Mouse (Mus musculus): ENCODE measurements around the gene Gm17651. TPM values are rescaled to one million over a fixed set of nuclear protein-coding genes. Genes with fewer than 3 reads are reported as not detected.

Gene Gm17651
- total RNA-seq, 2 experiments from 2014 or later = not detected

GRCm38 (mm10) chr3:97649469-97649868 lies 25.0 kb downstream of the Gm17651 start:
- intact Hi-C loops (cut with DNase I) = no loop called here
- Histone ChIP-seq H3K27ac (no peak overlapping the region), H3K4me3 (no peak overlapping the region)
- no peak for TF ChIP-seq CTCF (IDR thresholded peaks at IDR 0.05)
- no peak for DNase-seq (ENCODE audit: extremely low spot score in 1 of 2, low spot score in 2 of 2)

DNA sequence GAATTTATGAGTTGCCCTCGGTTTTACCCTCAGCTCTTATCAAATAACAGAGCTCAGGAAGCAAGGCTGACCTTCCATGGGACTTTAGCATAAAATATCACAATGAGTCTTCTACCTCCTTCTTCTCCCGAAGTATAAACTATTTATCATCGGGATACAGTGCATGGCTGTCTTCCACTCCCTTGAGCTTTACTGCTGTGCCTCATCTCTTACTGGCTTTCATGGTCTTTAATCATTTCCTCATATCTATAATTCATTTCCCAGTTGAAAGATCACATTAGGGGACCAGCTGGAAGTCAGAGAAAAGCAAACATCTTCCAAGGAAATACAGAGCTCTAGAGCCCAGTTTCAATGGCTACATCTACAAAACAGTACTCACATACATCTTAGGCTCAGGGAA lies 25.5 kb downstream of the Gm17651 start:
- DNase-seq (ENCODE audit: extremely low spot score in 1 of 2, low spot score in 2 of 2) = no peak
- H3K27ac ChIP-seq = no peak overlapping the region
- H3K4me3 ChIP-seq = no peak overlapping the region
- intact Hi-C loops (cut with DNase I) = no loop called here
- TF ChIP-seq CTCF (IDR thresholded peaks at IDR 0.05) = no peak

- no peak overlapping the region for H3K4me3 ChIP-seq
- no peak for DNase-seq (ENCODE audit: extremely low spot score in 1 of 2, low spot score in 2 of 2)
- TF ChIP-seq CTCF (IDR thresholded peaks at IDR 0.05) = no peak
- no peak overlapping the region for H3K27ac ChIP-seq
- intact Hi-C loops (cut with DNase I) = no loop called here
Observed at GRCm38 (mm10) chr3:97648518-97648917, 26.0 kb downstream of the Gm17651 start.

GRCm38 (mm10) chr3:97642001-97642400 lies 32.5 kb downstream of the Gm17651 start:
- Histone ChIP-seq H3K27ac (no peak overlapping the region), H3K4me3 (no peak overlapping the region)
- no peak for TF ChIP-seq CTCF (IDR thresholded peaks at IDR 0.05)
- DNase-seq (ENCODE audit: extremely low spot score in 1 of 2, low spot score in 2 of 2) = no peak
- intact Hi-C loops (cut with DNase I) = no loop called here

DNA sequence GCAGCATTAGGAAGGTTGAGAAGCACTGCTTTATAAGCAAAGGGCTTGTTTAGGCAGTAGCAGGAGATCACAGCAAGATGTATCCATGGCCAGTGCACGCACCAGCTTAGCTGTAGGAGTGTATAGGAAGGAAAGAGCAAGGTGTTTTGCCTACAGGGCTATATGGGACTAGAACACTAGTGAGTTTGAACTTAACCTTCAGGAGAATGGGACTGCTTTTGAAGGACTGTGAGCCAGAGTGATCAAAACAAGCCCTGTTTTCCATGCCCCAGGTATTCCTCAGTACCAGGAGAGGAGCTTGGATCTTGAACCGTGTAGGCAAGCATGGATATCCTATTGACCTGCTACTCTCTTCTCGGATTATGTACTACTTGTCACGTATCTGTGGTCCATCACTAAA lies 33.1 kb downstream of the Gm17651 start:
- H3K27ac ChIP-seq = no peak overlapping the region
- intact Hi-C loops (cut with DNase I) = no loop called here
- no peak for DNase-seq (ENCODE audit: extremely low spot score in 1 of 2, low spot score in 2 of 2)
- H3K4me3 ChIP-seq = no peak overlapping the region
- no peak for TF ChIP-seq CTCF (IDR thresholded peaks at IDR 0.05)

GRCm38 (mm10) chr3:97634288-97634761 lies 40.2 kb downstream of the Gm17651 start:
- Histone ChIP-seq H3K27ac (no peak overlapping the region), H3K4me3 (no peak overlapping the region)
- no peak for DNase-seq (ENCODE audit: extremely low spot score in 1 of 2, low spot score in 2 of 2)
- intact Hi-C loops (cut with DNase I) = no loop called here
- no peak; the same call in 1 of the 2 replicates for TF ChIP-seq CTCF (IDR thresholded peaks at IDR 0.05)

DNA sequence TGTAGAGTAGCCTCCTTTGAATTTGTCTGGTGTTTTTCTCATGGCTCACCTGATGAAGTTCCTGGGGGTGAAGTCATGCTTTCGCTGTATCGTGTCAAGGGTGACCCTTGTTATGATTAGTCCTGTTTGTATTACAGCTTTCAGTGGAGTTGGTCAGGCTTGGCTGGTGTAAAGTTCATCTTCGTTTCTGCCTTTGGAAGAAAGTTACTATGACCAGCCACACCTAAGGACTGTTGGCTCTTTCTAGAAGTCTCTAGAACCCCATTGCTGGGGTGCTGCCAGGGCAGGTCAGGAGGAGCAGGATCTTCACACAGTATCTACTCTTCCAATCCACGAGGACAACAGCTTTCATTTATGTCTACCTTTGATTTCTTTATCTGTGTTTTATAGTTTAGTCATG lies 41.0 kb downstream of the Gm17651 start:
- intact Hi-C loops (cut with DNase I) = no loop called here
- TF ChIP-seq CTCF (IDR thresholded peaks at IDR 0.05) = no peak
- H3K27ac ChIP-seq = no peak overlapping the region
- DNase-seq (ENCODE audit: extremely low spot score in 1 of 2, low spot score in 2 of 2) = no peak
- no peak overlapping the region for H3K4me3 ChIP-seq

DNA sequence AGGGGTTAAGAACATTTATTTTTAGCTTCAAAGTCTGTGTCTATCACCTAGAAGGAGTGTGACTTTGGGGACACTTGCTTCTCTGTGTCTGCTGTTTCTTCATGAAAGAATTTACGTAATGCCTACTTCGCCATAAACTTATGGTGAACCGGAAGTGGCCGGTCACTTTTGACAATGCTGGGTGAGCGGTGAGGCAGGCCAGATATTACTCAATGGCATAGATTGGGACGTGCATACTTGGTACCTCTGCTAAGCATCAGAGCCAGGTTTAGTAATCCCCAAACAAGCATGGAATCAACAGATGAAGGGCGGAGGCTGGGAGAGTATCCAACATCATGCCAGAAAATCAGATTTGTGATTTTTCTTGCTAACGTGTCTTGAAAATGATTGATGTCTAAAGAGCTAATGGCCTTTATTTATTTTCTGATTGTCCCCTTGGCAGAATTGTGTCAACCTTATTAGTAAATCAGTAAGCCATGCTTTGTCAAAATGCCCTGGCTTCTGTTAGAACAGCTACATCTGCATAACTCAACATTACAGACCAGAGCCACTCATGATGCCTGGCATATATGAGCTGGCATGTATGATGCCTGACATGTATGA lies 43.1 kb downstream of the Gm17651 start:
- Histone ChIP-seq H3K27ac (no peak overlapping the region), H3K4me3 (no peak overlapping the region)
- DNase-seq (ENCODE audit: extremely low spot score in 1 of 2, low spot score in 2 of 2) = no peak
- intact Hi-C loops (cut with DNase I) = no loop called here
- no peak for TF ChIP-seq CTCF (IDR thresholded peaks at IDR 0.05)

DNA sequence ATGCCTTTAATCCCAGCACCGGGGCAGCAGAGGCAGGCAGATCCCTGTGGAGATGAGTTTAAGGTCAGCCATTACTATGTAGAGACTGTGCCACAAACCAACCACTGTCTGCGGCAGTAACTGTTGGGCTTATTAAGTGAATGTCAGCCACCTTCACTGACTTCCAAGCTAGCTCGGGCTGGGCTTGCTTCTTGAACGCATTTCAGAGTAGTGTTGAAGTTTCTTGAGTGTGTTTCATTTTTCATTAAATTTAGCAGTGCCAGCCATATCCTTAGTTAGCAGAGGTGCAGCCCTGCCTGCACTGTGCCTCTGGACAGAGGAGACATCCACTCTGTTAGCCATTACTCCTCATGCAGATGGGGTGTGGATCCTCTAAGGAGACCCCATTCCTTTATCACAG lies 43.7 kb downstream of the Gm17651 start:
- no peak for TF ChIP-seq CTCF (IDR thresholded peaks at IDR 0.05)
- H3K4me3 ChIP-seq = no peak overlapping the region
- DNase-seq (ENCODE audit: extremely low spot score in 1 of 2, low spot score in 2 of 2) = no peak

GRCm38 (mm10) chr3:97629941-97630340 lies 44.6 kb downstream of the Gm17651 start:
- no peak for TF ChIP-seq CTCF (IDR thresholded peaks at IDR 0.05)
- DNase-seq (ENCODE audit: extremely low spot score in 1 of 2, low spot score in 2 of 2) = no peak
- H3K4me3 ChIP-seq = no peak overlapping the region
- intact Hi-C loops (cut with DNase I) = no loop called here
- H3K27ac ChIP-seq = no peak overlapping the region

More for the DNA sequence above, 43.7 kb downstream of the Gm17651 start:
- intact Hi-C loops (cut with DNase I) = no loop called here
- H3K27ac ChIP-seq = no peak overlapping the region

DNA sequence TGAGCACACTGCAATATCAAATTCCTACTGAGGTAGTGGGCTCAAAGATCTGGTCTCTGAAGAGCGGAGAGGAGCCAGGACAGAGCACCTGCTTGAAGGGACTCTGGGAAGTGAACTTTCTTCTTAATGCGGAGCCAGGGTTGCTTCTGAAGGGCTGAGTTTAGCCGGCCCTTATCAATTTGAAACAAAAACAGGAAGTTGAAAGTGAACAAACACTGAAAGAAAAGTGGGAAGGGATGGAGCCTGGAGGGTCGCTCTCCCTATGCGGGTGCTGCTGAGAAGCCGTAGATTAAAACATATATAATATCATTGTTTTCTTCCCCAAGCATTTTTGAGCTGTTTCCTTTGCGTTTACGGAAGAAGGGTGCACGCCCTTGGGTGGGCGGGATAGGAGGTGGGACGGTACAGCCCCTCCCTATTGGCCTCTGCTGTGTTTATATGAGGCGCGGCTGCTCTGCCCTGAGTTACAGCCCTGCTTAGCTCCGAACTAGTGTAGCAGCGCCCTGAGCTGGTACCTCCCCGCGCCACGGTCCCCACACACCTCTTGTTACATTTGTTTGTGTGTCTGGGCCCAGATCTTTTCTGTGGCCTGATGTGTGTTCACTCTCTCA lies 46.0 kb downstream of the Gm17651 start, which contains the start of gene Fmo5:
Gene Fmo5, plus strand, starts transcription at position 414 of the 611 bp plus-strand sequence.
- no peak for DNase-seq (ENCODE audit: extremely low spot score in 1 of 2, low spot score in 2 of 2)
- intact Hi-C loops (cut with DNase I) = no loop called here
- peak within 1 kb of the TSS; percentile 57 for H3K27ac ChIP-seq
- H3K4me3 ChIP-seq = peak within 1 kb of the TSS; percentile 40
- TF ChIP-seq CTCF (IDR thresholded peaks at IDR 0.05) = no peak

GRCm38 (mm10) chr3:97627893-97628292 lies 46.6 kb downstream of the Gm17651 start:
- no peak for DNase-seq (ENCODE audit: extremely low spot score in 1 of 2, low spot score in 2 of 2)
- intact Hi-C loops (cut with DNase I) = no loop called here
- Histone ChIP-seq H3K27ac (no peak overlapping the region), H3K4me3 (no peak overlapping the region)
- no peak for TF ChIP-seq CTCF (IDR thresholded peaks at IDR 0.05)

DNA sequence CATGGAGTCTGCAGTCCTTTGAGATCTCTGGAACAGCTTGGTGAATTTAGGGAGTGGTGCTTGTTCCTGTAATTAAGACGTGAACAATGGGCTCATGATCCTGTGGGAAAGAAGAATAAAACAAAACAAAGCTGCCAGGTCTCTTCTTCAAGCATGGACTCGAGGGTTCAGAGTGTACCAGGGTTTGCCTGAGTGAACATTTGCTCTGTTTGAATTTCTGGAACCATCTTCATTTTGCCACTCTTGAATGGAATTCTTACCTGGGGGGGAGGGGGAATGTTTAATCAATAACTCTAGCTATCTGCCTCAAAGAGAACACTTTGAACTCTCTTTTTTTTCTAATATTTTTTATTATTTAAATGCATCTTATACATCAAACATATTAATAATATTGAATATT lies 49.9 kb downstream of the Gm17651 start:
- no peak for DNase-seq (ENCODE audit: extremely low spot score in 1 of 2, low spot score in 2 of 2)
- no peak overlapping the region for H3K4me3 ChIP-seq
- TF ChIP-seq CTCF (IDR thresholded peaks at IDR 0.05) = no peak
- intact Hi-C loops (cut with DNase I) = no loop called here
- no peak overlapping the region for H3K27ac ChIP-seq

Small RNAs within 50 kb of the gene (microRNA-seq; reads per million reads assigned to microRNA genes)
- 0 reads per million in 2 experiments for gene Mir7225

Other genes with a start within 250 kb of the Gm17651 start
- gene Chd1l, start 64.5 kb downstream of the Gm17651 start, total RNA-seq (2021) = 10 to 100 TPM in 1 of 2 experiments, 1 to 10 TPM in 1; 9.6 to 10.6 TPM
- 1 to 10 TPM; 3.8 to 4.3 TPM for gene Fmo5, start 45.9 kb downstream of the Gm17651 start, total RNA-seq (2021)
- 10 to 100 TPM; 30.0 to 32.8 TPM for gene Prkab2, start 16.5 kb downstream of the Gm17651 start, total RNA-seq (2021)
- 100 to 1,000 TPM; 224 to 246 TPM for gene Pde4dip, start 214.0 kb upstream of the Gm17651 start, total RNA-seq (2021)
- gene Sec22b, start 226.5 kb upstream of the Gm17651 start, total RNA-seq (2021) = 10 to 100 TPM; 80.1 to 90.2 TPM

Measured in left cerebral cortex, adult 2 months (tissue).